Mouse (Mus musculus): Measurements from ENCODE around the gene Slc19a1.

Slc19a1 gene

DNA sequence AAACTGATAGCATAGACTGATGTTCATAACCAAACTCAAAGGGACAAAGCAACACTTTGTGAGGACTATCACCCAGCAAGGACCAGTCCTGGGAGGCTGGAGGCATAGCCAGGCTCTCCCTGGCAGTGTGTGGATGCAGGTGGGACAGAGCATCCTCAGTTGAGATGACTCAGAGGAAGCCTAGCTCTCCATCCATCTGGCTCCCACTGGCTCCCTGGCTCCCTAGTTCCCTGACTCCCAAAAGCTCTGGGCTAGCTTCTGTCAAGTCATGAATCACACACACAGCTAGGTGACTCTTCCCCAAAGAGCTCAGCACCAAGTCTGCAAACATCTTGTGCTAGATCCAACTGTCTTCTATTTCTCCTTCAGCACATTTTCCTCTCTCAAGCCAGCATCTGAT is 61.8 kb downstream of the Slc19a1 start:
- no peak for DNase-seq (ENCODE audit: low spot score)

DNA sequence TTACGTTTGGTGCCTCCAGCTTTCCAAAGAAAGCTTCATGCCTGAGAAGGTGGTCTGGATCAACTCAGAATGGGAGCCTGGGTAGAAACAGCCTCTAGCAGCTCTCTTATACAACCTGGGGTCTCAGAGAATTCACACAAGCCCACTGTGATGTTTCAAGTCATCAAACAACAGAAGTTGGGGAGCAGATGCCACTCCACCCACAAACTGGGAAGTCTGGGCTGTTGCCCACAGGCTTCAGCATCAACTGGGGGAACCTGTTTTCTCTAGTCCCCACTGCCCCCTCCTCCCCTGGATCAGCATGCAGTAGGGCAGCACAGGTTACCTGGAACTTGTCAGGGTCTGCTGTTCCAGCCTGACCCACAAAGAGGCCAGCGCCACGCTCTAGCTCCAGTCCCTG is 63.6 kb downstream of the Slc19a1 start:
- no peak for DNase-seq (ENCODE audit: low spot score)

DNA sequence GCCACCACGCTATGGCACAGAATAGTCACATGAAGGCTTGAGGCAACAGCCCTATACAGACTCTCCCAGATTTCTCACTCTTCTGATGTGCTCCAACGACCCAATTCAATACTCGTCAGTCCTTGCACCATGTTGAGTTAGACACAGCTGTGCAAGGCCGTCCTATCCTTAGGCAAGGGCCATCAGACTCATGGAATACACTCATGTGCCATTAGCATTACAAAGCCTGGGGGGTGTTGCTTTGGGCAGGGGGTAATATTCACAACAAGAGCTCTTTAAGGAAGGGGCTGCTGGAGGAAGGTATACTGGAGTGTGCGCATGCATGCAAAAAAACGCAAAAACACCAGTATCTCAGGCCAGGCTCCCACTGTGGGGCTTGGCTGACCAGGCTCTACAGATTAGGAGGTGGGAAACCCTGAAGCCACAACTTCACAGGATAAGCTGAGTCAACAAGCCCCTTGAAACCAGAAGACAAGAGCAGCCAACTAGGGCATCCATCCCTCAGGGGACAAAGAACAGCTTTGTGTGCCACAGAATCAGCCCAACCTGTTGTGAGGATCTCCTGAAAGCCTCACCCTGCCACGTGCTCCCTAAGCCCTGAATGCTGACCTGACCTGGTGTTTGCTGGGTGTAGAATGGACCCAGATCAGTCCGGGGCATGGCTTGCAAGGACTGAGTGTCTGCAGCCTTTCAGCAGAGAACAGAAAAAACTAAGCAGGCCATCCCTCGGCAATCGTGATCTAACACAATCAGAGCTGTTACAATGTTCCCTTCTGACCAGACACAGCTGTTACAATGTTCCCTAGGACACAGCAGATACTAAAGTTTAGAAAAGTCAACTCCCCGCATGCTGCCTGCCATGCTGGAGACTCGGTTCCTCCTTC is 65.2 kb downstream of the Slc19a1 start:
- peak; percentile 28 for DNase-seq (ENCODE audit: low spot score)

DNA sequence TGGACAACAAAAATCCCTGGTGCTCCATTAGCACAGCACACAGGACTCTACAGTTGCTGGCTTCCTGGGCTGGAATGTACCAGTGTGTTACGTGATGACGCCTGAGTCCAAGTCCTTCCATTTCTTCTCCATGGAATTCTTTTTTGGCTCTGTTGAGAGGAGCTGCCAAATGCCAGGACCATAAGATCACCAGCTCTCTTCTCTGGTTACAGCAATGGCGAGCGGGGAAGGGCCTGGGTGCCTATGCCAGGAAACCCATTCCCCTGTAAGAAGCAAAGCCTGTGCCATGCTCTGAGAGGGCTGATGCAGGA is 65.8 kb downstream of the Slc19a1 start:
- DNase-seq (ENCODE audit: low spot score): no peak

DNA sequence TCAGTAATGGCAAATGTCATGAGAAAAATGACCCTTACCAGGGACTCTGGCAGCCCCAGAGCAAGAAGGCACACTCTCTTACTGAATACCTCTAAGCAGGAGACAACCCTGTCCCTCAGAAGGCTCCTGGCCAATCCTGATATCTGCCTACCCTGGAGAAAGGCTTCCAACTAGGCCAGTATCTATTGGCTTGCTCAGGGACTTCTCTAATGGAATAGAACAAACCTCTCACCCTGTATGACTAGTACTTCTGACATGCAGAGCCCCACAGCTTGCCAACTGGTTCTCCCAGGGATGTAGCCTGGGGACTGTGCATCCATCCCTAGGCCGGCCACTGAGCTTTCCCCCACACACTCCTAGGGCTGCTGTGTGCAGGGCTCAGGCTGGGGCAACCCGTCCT is 66.6 kb downstream of the Slc19a1 start:
- no peak for DNase-seq (ENCODE audit: low spot score)

DNA sequence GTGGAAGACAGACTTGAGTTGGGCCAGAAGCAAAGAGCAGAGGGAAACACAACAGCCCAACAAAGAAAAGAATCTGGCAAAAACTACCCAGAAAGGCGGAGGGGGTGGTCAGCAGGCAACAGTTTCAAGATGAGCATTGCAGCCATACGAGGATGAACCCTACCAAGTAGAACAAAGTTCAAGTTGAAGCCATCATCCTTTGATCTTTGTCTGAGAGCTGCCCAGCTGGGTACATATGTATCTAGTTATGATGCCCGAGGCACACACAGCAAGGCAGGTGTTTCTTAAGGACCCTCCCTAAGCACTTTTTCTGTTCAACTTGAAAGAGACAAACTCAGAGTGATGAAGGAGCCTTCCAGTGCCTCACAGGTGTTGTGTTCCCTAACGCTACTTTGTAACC is 67.7 kb downstream of the Slc19a1 start:
- DNase-seq (ENCODE audit: low spot score): no peak

DNA sequence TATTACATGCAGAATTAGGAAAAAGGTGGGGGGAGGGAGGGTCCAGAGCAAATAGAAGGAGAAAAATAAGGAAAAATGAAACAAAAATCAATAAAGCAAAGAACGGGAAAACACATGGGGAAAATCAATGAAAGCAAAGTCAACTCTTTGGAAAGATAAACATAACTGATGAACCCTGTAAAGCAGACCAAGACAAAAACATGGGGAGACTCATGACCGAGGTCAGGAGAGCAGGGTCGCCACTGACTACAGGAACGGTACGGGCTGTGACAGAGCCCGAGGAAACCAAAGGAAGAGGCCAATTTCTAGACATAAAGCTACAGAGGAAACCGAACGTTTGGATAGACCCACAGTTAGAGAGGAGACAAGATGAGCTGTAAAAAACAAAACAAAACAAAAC is 71.6 kb downstream of the Slc19a1 start:
- DNase-seq (ENCODE audit: low spot score): no peak

DNA sequence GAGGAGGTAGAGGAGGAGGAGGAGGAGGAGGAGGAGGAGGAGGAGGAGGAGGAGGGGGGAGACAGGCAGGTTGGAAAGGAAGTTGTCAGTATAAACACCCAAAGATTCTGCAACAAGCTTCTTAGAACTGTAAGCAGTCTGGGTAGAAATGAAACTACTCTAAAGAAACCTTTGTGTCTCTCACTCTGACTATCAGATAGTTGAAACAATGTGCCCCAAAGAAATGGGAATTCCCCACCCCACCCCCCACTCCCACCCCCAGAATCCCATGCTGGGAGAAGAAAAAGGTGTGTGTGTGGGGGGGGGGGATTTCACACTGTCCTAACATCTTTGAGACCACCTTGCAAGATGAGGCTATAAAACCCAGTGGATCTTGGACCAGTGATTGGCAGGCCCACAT is 72.3 kb downstream of the Slc19a1 start:
- no peak for DNase-seq (ENCODE audit: low spot score)

DNA sequence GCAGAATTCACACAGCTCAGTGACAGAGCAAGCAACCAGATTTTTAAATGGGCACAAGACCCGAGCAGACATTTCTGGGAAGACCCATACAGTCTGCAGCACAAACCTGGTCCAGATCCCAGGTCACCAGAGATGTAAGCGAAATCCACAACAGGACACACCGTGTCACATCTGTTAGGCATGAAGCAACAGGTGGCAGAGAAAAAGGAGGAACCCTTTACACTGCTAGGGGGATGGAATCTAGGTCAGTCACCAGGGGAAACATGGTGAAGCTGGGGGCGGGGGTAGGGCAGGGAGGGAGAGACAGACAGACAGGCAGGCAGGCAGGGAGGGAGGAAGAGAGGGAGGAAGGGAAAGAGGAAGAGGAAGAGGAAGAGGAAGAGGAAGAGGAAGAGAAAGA is 76.1 kb downstream of the Slc19a1 start:
- no peak for DNase-seq (ENCODE audit: low spot score)

DNA sequence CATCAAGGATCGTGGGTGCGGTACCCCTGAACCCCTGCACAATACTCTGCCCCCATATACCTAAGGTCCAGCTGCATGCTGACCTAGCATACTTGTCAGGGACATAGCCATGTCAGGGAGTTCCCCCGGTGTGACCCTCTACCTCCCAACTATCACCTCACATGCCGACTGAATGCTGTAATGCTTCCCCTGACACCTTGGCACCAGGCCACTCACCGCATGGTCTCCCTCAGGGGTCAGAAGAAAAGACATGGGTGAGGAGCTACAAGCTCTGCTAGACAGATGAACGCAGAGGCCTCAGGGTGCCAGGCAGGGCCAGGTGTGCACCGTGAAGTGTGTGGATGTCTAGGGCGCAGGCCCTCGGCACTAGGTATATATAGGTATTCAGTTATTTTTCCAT is 78.0 kb downstream of the Slc19a1 start:
- no peak for DNase-seq (ENCODE audit: low spot score)

All from embryo, embryonic 10 days (tissue).